Mouse (Mus musculus): Measurements from ENCODE around the gene Bfar. TPM values are rescaled to one million over a fixed set of nuclear protein-coding genes. Genes with fewer than 3 reads are reported as not detected.
"Not testable (repeated sequence)": the region's sequence is repeated elsewhere in the genome, so short reads cannot be mapped to it uniquely, and the experiment has no call there.

Bfar gene
- 39.4 and 40.5 TPM in 2 replicates for polyA plus RNA-seq (2015; fragmentation: Nextera tagmentation; extraction: Ambion mirVana)

DNA sequence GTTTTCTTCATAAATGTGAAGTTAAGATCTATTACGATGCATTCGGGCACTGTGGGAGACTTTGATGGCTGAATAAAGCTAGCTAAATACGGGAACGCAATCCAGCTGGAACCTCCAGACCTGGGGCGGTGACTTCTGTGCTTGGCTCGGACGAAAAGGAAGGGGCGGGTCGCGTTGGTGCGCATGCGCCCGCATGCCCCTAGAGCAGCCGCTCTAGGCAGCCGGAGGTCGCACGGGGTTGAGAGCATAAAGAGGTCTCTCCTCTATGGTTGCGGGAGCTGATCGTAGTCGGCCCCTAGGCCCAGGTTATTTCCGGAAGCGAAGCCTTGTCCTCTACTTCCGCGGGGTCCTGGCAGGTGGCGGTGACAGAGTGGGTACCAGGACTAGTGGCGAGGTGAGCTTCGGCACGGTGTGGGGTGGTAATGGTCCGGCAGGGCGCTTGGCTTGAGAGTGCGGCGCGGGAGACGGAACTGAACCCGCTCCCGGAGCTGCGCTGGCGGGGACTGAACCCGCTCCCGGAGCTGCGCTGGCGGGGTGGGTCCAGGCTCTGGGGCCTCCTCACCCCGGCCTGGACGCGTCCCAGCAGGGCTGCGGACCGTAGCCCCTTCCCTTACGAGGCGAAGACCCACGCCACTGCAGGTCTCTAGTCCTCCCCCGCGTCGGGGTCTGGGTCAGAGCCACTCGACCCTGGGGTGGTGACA lies at the start of gene Bfar, which contains the start of gene 3110001I22Rik:
Gene Bfar (plus strand): TSS at position 174 of the 701 bp plus-strand sequence.
Gene 3110001I22Rik (plus strand): TSS at position 245 of the 701 bp plus-strand sequence.
- peak; percentile 97 for DNase-seq (ENCODE audit: low spot score)

DNA sequence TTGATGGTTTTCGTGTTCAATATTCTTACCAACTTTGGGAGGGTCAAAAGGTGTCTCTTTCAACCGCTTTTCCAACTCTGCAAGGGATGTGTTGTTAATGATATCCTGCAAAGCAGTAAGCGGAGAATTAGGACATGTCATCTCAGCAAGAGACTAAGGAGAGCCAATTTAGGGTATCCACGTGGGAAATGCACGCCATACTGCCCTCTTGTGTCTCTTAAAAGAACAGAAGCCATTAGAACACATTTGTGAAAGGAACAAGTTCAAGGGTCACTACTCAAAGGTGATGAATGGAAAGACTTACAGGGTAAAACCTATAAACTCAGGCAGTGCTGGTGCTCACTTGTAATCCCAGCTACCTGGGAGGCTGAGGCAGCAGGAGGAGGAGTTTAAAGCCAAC lies 43.3 kb upstream of the Bfar start:
- DNase-seq (ENCODE audit: low spot score) = no peak

DNA sequence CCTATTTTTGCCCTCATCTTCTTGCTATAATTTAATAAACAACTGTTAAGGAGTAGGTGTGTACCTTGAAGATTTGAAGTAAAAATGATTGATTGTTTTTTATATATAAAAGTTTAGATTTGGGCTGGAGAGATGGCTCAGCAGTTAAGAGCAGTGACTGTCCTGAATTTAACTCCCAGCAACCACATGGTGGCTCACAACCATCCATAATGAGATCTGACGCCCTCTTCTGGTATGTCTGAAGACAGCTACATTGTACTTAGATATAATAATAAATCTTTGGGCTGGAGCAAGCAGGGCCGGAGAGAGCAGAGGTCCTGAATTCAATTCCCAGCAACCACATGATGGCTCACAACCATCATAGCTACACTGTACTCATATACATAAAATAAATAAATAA lies 33.5 kb upstream of the Bfar start:
- not testable (repeated sequence) for DNase-seq (ENCODE audit: low spot score)

DNA sequence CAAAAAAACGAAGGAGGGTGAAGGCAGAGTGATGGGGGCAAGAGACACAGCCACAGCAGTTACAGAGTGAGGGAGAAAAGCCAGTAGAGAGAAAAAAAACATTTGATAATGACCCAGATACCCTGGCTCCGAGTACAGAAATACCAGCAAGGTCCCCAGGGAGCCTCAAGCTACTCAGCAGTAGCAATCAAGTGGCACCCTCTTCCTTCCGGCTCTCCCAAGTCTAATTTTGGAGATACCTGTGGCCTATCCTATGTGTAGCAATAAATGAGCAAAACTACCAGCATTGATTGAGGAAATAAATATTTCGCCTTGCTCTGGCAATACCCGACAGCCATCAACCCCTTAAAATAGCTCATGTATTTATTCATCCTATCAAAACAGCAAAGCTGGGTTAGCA lies 32.1 kb upstream of the Bfar start:
- no peak for DNase-seq (ENCODE audit: low spot score)

DNA sequence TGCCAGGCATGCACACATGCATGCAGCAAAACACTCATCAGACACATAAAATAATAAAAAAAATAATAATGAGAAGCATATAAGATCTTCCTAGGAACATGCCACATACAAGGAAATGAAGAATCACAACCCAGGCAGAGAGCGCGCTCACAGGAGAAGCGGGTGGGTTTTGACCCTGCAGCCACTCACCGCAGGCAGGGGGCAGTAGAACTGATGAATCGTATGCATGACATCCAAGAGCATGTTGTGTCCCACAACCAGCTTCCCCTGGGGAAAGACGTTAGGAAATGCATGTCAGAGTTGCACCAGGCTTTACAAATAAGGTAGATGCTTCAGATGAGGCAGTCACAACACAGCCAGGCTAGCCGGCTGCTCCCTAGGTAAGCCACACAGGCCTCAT lies 31.6 kb upstream of the Bfar start:
- peak; percentile 12 for DNase-seq (ENCODE audit: low spot score)

DNA sequence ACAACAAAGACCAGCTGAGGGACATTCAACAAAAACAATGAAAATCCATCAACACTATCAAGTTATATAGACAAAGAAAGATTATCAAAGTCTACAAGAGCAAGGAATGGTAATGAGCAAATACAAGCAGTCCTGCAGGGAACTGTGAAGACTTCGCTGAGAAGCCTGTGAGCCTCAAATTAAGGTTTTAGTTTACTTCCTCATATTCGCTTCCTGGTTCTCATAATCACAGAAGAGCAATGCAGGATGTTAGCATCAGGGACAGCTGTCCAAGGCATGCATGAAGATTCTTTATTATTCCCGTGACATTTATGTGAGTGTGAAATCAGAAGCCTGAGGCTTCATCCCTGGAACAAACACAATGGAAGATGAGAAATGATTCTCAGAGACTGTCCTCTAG lies 27.2 kb upstream of the Bfar start:
- no peak for DNase-seq (ENCODE audit: low spot score)

DNA sequence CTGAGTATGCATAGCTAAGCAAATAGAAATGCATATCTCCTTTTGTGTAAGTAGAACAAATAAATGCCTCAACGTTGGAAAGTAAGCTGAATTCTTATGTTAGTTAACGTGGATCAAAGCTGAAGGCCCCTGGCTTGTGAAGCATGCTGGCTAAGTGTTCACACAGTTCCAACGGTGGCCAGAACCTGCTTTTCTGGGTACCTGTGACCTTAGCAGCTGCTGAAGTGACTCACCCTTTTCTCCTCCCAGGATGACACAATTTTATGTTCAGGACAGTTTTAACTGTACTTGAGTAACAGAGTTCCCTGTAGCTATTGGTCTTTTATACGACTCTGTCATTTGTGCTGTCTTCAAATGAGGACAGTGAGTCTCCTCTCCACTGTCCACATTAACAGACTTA lies 25.7 kb upstream of the Bfar start:
- no peak for DNase-seq (ENCODE audit: low spot score)

DNA sequence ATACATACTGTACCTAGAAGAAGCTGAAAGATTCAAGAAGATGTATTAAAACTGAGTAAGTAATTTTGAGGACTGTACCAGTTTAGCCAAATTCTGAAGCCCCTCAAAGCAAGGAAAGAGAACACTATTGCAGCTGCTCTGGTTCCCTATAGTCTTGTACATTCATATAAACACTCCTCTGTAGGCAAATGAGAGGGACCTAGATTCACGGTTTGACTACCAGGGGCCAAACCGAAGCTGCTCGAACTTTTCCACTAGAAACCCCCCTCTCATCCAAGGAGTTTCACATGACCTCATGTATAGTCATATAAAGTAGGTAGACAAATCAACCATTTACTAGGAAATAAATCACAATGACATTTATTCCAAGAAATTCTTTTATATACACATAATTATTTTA lies 12.8 kb upstream of the Bfar start:
- no peak for DNase-seq (ENCODE audit: low spot score)

DNA sequence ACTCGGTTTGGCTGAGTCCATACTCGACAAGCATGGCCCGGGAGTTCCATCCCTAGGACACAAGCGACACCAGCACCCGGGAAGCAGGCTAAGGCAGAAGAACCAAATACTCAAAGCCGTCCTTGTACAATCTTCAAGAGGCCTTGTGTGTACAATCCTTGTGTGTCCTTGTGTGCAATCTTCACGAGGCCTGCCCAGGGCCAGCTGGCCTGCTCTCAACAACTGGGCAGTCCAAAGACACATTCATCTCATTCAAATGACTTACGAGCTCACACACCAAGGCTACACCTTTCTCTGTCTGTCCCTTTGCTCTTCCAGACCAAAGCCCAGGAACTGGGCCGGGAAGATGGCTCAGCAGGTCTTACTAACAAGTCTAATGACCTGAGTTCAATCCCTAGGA lies 10.9 kb upstream of the Bfar start:
- no peak for DNase-seq (ENCODE audit: low spot score)

DNA sequence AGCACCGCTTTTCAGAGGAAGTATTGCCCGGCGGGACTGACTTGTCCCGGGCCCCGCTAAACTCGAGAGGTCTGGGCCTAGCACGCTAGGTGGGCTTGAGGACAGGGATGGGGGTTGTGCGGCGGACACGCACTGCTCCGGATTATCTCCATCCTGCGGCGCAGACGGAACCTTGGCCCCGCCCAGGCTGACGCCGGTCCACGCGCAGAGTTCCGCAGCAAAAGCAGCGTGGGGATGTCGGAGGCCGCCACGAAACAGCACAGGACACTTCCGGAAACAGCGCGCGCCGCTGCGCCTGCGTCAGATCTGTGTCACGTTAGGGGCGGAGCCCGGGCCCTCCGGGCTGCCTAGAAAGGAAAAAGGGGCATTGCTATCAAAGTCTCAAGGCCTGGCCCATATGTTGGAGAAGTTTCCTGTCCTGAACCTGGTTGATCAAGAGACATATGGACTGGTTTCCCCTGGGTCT lies 3.7 kb upstream of the Bfar start, which contains the start of gene Parn:
Gene Parn (minus strand): TSS at position 293 of the 466 bp plus-strand sequence.
- peak; percentile 95 for DNase-seq (ENCODE audit: low spot score)

DNA sequence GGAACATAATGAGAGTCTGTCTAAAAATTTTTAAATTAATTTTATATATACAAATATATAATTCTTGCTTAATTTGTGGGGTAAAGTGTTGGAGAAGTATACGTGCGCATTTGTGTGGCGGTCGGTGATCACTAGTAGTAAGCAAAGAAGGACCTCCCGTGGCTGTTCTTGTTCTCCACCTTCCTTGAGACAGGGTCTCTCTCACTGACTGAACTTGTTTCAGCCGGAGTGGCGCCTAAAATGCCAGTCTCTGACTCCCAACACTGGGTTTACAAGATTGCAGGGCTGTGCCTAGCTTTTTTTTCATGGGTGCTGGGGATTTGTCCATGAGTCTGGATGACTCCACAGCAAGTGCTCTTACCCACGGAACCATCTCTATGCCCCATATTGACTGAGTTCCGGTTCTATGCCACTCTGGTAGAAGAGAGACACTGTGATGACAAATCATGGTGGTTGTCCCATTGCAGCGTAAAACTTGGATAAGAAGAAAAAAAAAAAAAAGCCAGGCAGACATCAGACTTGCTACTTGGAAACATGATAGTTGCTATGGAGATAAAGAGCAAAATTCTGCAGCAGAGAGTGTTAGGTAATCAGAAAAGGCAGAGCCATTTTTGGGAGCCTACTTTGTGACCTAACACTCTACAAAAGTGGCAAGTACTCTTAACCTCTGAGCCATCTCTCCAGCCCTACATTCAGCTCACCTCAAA lies 3.1 kb upstream of the Bfar start:
- DNase-seq (ENCODE audit: low spot score) = no peak

DNA sequence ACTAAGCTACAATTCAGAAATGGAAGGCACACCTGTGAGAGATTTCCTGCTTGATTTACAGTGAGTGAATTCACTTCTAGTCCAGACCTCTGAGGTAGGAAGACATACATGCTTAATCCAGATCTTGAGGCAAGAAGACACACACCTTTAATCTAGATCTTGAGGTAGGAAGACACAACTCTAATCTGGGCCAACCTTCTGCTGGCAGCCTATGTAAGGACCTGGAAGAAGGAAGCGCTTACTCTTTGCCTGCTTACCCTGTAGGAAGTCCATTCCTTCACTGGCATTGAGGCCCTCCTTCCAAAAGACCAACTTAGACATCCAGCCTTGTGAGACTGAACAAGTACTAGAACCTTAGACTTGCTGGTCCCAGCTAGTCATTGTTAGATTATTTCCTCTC lies 2.4 kb upstream of the Bfar start:
- no peak for DNase-seq (ENCODE audit: low spot score)

DNA sequence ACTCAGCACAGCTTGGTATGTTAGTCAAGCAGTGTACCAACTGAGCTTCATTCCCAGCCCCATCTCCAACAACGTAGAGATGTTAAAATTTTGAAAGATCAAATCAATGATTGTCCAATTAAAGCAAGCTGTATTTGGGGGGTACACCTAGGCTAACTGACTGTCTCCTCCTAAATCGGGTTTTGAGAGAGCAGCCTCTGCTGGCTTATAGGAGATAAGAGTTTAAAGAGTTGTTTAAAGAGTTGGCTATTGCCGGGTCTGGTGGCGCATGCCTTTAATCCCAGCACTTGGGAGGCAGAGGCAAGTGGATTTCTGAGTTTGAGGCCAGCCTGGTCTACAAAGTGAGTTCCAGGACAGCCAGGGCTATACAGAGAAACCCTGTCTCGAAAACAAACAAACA lies 762 bp upstream of the Bfar start:
- DNase-seq (ENCODE audit: low spot score) = not testable (repeated sequence)

DNA sequence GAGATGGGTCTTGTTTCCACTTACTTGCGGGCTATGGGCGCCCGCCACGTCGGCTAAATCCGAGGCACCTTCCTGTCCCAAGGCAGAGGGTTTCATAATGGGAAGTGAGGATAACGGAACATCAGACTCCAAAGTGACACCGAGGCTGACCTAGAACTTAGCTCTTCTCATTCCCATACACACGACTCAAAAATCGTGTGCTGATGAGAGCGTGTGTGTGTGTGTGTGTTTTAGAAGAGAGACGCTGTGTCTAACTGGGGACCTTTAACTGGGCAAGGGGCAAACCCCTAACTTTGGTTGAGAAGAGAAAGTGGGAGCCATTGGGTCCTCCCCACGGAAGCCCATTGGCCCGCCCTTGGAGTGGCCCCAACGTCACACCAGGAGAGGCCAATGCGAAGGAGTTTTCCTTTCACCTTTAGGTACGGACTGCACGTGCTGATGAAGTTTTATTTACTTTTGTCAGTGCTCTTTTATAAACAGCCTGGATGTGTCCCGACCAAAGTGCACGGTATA lies 784 bp downstream of the Bfar start:
- DNase-seq (ENCODE audit: low spot score) = peak; percentile 81

DNA sequence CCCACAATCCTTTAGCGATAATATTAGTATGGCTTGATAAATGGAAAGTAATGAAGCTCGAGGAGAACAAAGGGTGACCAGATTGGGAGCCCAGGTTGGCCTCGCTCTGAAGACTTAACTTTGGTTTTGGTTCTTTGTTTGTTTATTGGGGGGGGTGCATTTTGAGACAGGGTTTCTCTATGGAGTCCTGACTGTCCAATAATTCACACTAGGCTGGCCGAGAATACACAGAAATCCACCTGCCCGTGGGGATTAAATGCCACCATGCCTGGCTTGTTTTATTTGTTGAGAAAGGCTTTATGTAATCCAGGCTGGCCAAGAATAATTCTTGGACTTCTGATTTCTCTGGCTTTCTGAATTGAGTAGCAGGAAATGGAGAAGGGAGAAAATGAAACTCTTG lies 1.5 kb downstream of the Bfar start:
- DNase-seq (ENCODE audit: low spot score) = no peak

DNA sequence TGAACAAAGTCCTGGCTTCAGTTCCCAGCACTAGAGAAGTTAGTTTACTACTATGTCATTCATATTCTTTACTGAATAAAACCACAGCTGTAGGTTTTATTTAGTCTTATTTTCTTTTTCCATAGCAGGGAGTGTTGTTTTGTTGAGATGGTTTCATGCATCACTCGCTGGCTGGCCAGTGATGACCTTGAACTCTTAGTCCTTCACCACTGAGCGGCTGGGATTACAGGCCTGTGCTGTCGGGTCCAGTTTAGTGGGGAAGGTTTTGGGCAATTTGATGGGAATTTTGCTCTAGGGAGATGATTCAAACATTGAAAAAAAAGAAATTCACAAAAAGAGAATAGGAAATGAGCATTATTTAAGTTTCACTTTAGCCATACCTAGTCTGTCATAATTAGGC lies 2.9 kb downstream of the Bfar start:
- DNase-seq (ENCODE audit: low spot score) = no peak

DNA sequence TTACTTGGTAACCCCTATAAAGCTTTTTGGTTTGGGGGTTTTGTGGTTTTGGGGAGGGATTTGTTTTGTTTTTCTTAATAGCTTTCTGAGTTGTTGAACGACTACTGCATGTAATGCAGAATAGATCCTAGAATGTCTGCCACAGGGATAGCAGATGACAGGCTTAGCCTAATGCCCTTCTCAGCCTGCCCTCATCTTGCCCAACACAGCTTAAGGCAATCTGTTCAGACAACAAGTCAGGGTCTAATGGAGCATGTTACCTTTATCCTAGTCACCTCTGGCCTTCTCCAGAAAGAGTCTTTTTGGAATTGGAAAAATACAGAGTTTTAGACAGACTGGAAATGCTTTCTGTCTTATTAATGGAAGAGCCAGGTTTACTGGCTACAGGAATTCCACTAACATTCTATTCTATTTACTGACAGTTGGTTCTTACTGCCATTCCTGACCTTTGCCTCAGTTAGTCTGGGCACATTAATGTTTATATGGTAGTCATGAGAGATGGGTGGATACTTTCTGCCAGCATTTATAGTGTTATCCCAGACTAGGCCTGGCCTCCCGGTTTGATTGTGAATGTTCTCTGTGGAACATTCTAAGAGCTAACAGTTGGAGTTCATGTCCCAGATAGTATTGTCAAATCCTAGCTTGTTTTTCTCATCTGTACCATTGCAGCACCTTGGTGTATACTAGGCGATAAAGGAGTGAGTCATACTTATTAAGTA lies 7.1 kb downstream of the Bfar start:
- no peak for DNase-seq (ENCODE audit: low spot score)

DNA sequence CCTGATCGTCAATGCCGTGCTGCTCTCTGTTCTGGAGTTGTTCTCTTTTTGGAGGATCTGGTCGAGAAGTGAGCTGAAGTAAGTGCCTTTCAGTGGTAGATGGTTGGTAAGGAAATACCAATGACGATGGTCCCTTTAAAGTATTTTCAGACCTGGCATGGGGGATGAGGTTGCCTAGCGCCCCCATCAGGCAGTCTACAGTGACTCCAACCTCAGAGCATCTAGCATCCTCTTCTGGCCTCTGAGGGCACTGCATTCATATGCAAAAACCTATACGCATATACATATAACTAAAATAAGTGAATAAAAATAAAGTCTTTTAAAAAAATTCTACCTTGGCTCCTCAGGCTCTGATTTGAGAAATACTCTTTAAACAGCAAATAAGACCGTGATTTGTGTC lies 27.3 kb downstream of the Bfar start:
- no peak for DNase-seq (ENCODE audit: low spot score)

DNA sequence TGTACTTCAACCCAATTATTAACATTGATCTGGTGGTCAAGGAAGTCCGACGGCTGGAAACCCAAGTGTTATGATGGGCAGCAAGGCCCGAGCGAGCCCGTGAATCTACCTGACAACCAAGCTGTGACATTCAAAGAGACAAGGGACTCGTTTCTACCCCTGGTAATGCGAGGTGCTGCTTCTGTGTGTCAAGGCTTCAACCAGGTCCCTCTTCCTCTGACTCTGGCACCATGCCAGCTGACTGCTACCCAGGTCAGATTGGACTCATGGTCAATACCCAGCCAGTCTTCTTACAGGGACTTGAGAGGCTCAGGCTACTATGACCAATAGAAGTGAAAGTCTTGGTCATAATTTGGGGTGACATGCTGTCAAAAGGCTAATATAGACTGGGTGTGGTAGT lies 30.5 kb downstream of the Bfar start:
- no peak for DNase-seq (ENCODE audit: low spot score)

DNA sequence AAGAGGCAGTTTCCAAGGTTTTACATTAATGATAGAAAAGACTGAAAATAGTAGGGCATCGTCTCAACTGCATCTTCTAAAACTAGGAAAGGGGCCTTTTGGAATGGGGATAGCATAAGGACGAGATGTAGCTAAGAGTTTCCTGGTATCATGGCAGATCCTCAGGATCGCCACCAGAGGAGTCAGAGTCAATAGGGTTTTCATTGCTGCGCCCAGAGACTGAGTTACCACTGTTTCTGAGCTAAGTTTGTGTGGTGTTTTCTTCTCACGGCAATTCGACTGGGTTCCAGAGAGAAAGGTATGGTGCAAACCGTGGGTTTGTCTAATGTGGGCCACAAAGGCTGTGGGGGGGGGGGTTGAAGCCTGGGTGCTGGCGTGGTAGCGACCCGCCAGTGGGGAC lies 33.0 kb downstream of the Bfar start:
- no peak for DNase-seq (ENCODE audit: low spot score)

DNA sequence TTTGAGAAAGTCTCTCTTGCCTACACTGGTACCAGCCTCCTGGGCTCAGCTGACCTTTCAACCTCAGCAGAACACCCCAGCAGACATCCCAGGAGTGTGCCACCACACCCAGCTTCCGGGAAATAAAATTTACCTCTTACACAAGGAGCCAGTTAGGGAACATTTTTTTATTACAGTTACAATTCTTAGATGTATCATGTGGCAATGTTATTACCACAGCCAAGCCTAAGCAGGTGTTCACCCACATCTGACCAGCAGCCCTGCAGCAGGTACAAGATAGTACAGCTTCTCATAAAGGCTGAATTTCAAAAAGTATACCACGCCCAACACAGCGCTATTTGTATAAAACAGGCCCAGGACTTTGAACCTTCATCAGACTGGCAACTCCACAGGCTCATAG lies 43.3 kb downstream of the Bfar start:
- DNase-seq (ENCODE audit: low spot score) = no peak
